ENCODE assay signal across 8 mouse cellular contexts in genomic region chr6:72347166-72347941, GRCm38 (mm10). TPM values are rescaled to one million over a fixed set of nuclear protein-coding genes. Genes with fewer than 3 reads are reported as not detected.
DNase-seq lines count a peak whose midpoint lies in the region; ATAC-seq and TF ChIP-seq lines count a peak whose summit lies in the region.

Gene 0610030E20Rik (plus strand): TSS chr6:72347317.

- H3K36me3 ChIP-seq in embryonic facial prominence, embryonic 10.5 days (replicated peaks), result peaks cover 38% of the 10 kb centered on the region
- peaks cover 32% of the 10 kb centered on the region for H3K36me3 ChIP-seq in limb, embryonic 14.5 days (ENCODE audit: control insufficient read depth, insufficient read depth, low read length)
- H3K36me3 ChIP-seq in midbrain, embryonic 15.5 days (replicated peaks), result peaks cover 7% of the 10 kb centered on the region; the same call in 1 of the 2 replicates

- peak within 1 kb of the TSS; percentile 95 for H3K9ac ChIP-seq in limb, embryonic 14.5 days (ENCODE audit: low read depth, low read length, severe bottlenecking)
- H3K9ac ChIP-seq in midbrain, embryonic 15.5 days, result peak within 1 kb of the TSS; percentile 94

- H3K27me3 ChIP-seq in embryonic facial prominence, embryonic 10.5 days (replicated peaks; ENCODE audit: low read depth, poor library complexity, severe bottlenecking), result no peaks in the 10 kb centered on the region
- H3K27me3 ChIP-seq in limb, embryonic 14.5 days (ENCODE audit: control insufficient read depth, insufficient read depth, low read length), result no peaks in the 10 kb centered on the region
- H3K27me3 ChIP-seq in midbrain, embryonic 15.5 days (replicated peaks), result no peaks in the 10 kb centered on the region

- peak within 1 kb of the TSS; percentile 95 for H3K27ac ChIP-seq in embryonic facial prominence, embryonic 10.5 days (replicated peaks)
- H3K27ac ChIP-seq in limb, embryonic 14.5 days (replicated peaks; ENCODE audit: low read depth, low read length), result peak within 1 kb of the TSS; percentile 87
- H3K27ac ChIP-seq in midbrain, embryonic 15.5 days, result peak within 1 kb of the TSS; percentile 88

- peak; percentile 45; the same call in 1 of the 2 replicates for TF ChIP-seq POLR2A in limb, embryonic 14.5 days (IDR thresholded peaks at IDR 0.05; ENCODE audit: borderline replicate concordance, extremely low read depth, insufficient read depth, insufficient read length)

- peak; percentile 71 for ATAC-seq in limb, embryonic 14.5 days (ENCODE audit: low FRiP score, low read depth)
- peak; percentile 59 for ATAC-seq in midbrain, embryonic 15.5 days (replicated peaks)

- under 1% methylated on average over 72 of the region's 72 CpGs for WGBS in embryonic facial prominence, embryonic 10.5 days
- under 1% methylated on average over 65 of the region's 72 CpGs for WGBS in limb, embryonic 14.5 days
- WGBS in midbrain, embryonic 15.5 days, result under 1% methylated on average over 72 of the region's 72 CpGs

- DNase-seq in ovary, postnatal 10 days (ENCODE audit: low spot score), result peak; percentile 58
- DNase-seq in ovary, adult 18-20 months (ENCODE audit: low spot score), result no peak
- DNase-seq in embryonic facial prominence, embryonic 10.5 days (ENCODE audit: low spot score), result peak; percentile 86
- peak; percentile 99 for DNase-seq in heart, adult 11 months
- DNase-seq in kidney, adult 11 months, result peak; percentile 92
- peak; percentile 72 for DNase-seq in limb, embryonic 14.5 days (ENCODE audit: low spot score)
- peak; percentile 82 to 84 for DNase-seq in spleen, postnatal 36 days (ENCODE audit: low spot score in 2 of 2)

- peak within 1 kb of the TSS; percentile 81 for H3K4me2 ChIP-seq in limb, embryonic 14.5 days (replicated peaks; ENCODE audit: low read depth, low read length, severe bottlenecking)
- H3K4me2 ChIP-seq in midbrain, embryonic 15.5 days, result peak within 1 kb of the TSS; percentile 77

- no peaks in the 10 kb centered on the region for H3K9me3 ChIP-seq in embryonic facial prominence, embryonic 10.5 days
- no peaks in the 10 kb centered on the region for H3K9me3 ChIP-seq in limb, embryonic 14.5 days (ENCODE audit: control insufficient read depth, low read length)
- H3K9me3 ChIP-seq in midbrain, embryonic 15.5 days, result no peaks in the 10 kb centered on the region

- H3K4me1 ChIP-seq in embryonic facial prominence, embryonic 10.5 days, result peaks cover 55% of the 10 kb centered on the region
- peaks cover 25% of the 10 kb centered on the region for H3K4me1 ChIP-seq in limb, embryonic 14.5 days (ENCODE audit: control insufficient read depth, insufficient read depth, low read length)
- H3K4me1 ChIP-seq in midbrain, embryonic 15.5 days, result peaks cover 45% of the 10 kb centered on the region

- peak within 1 kb of the TSS; percentile 77 for H3K4me3 ChIP-seq in embryonic facial prominence, embryonic 10.5 days
- peak within 1 kb of the TSS; percentile 87 for H3K4me3 ChIP-seq in limb, embryonic 14.5 days (replicated peaks; ENCODE audit: low read length)
- peak within 1 kb of the TSS; percentile 93 for H3K4me3 ChIP-seq in midbrain, embryonic 15.5 days

RNA-seq across cellular contexts. Expression of gene 0610030E20Rik, which starts in this region (rescaled TPM):
- 28.0 and 28.8 TPM in 2 replicates for polyA plus RNA-seq in embryonic facial prominence, embryonic 10.5 days (2016; fragmentation: Nextera tagmentation; extraction: Ambion mirVana)
- polyA plus RNA-seq in limb, embryonic 14.5 days (2012; rRNA removed), result 30.6 and 31.7 TPM in 2 replicates
- polyA plus RNA-seq in limb, embryonic 14.5 days (2014; fragmentation: Nextera tagmentation; extraction: Ambion mirVana), result 23.0 and 23.5 TPM in 2 replicates
- polyA plus RNA-seq in midbrain, embryonic 15.5 days (2015; fragmentation: Nextera tagmentation; extraction: Ambion mirVana), result 18.7 and 19.4 TPM in 2 replicates
